Mouse (Mus musculus) myocyte (in vitro differentiated cells): ENCODE measurements around the gene Defb7.

Experiments used
- CEBPB ChIP-seq: IDR thresholded peaks from 2 replicates; pipeline ENCODE4 v1.6.1; 2011; ENCODE audit warnings: mild to moderate bottlenecking, moderate library complexity; ENCODE audit not compliant: poor library complexity, insufficient read depth, severe bottlenecking
- E2F4 ChIP-seq: IDR thresholded peaks from one replicate; pipeline ENCODE4 v1.6.1; 2011; ENCODE audit warnings: mild to moderate bottlenecking, control low read depth, moderate library complexity; ENCODE audit not compliant: insufficient read depth
- MAX ChIP-seq: IDR thresholded peaks from one replicate; pipeline ENCODE4 v1.6.1; 2011; ENCODE audit warnings: low read depth, mild to moderate bottlenecking, control low read depth
- MYOD1 ChIP-seq, 3 experiments: IDR thresholded peaks; one replicate each; pipeline ENCODE4 v1.6.1; 2011; ENCODE audit warnings: control low read depth in 2 of 3, low read depth in 2 of 3, mild to moderate bottlenecking in 2 of 3, moderate library complexity in 1 of 3; ENCODE audit not compliant: insufficient read length in 2 of 3, control insufficient read depth in 1 of 3
- MYOG ChIP-seq, 3 experiments: IDR thresholded peaks; one replicate each; pipeline ENCODE4 v1.6.1; 2011; ENCODE audit warnings: control low read depth in 2 of 3, low read depth in 2 of 3, mild to moderate bottlenecking in 2 of 3; ENCODE audit not compliant: insufficient read length in 2 of 3, control insufficient read depth in 1 of 3, insufficient read depth in 1 of 3
- POLR2A ChIP-seq: IDR thresholded peaks from one replicate; pipeline ENCODE4 v1.6.1; 2011; ENCODE audit warnings: low read depth, mild to moderate bottlenecking, control low read depth, moderate library complexity; ENCODE audit not compliant: insufficient read length
- POLR2AphosphoS2 ChIP-seq: IDR thresholded peaks from one replicate; pipeline ENCODE4 v1.6.1; 2011; ENCODE audit warnings: low read depth, control low read depth; ENCODE audit not compliant: insufficient read length
- REST ChIP-seq: IDR thresholded peaks from one replicate; pipeline ENCODE4 v1.6.1; 2011; ENCODE audit warnings: mild to moderate bottlenecking, control low read depth, moderate library complexity; ENCODE audit not compliant: insufficient read depth, insufficient read length
- SRF ChIP-seq: IDR thresholded peaks from one replicate; pipeline ENCODE4 v1.6.1; 2011; ENCODE audit warnings: low read depth; ENCODE audit not compliant: control insufficient read depth, insufficient read length
- TCF12 ChIP-seq: IDR thresholded peaks from one replicate; pipeline ENCODE4 v1.6.1; 2011; ENCODE audit warnings: mild to moderate bottlenecking, control low read depth; ENCODE audit not compliant: poor library complexity, insufficient read depth, severe bottlenecking
- TCF3 ChIP-seq: IDR thresholded peaks from one replicate; pipeline ENCODE4 v1.6.1; 2011; ENCODE audit warnings: low read depth, control low read depth; ENCODE audit not compliant: insufficient read length
- USF1 ChIP-seq: IDR thresholded peaks from one replicate; pipeline ENCODE4 v1.6.1; 2011; ENCODE audit warnings: low read depth, mild to moderate bottlenecking, control low read depth, moderate library complexity

DNA sequence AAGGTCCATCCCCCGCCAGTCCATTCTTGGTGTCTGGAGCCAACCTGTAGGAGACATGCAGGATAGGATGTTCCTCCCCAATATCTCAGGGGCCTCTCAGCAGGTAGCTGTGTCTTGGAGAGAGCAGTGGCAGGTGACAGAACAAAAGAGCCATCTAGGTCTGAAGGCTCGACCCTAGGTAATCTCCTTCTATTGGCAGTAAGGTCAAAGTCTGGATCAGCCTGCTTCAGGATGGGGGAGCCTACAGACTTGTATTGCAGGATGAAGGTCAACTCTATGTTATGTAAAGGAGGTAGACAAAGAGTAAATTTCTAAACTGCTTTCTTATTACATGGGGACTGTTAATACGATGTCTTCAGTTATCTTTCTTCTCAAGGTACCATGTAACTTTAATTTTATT is 25.9 kb upstream of the Defb7 start:
- TF ChIP-seq POLR2AphosphoS2 (no peak), MYOG (IDR thresholded peaks at IDR 0.05; ENCODE audit: control insufficient read depth in 1 of 3, insufficient read depth in 1 of 3, insufficient read length in 2 of 3, low read depth in 2 of 3) (no peak), TCF12 (no peak), REST (no peak), POLR2A (no peak), SRF (no peak), MYOD1 (IDR thresholded peaks at IDR 0.05; ENCODE audit: control insufficient read depth in 1 of 3, insufficient read length in 2 of 3, low read depth in 2 of 3) (no peak), USF1 (no peak), E2F4 (no peak), TCF3 (no peak), MAX (no peak), CEBPB (no peak)
